Mouse (Mus musculus): ENCODE measurements around the gene Abhd10.

DNA sequence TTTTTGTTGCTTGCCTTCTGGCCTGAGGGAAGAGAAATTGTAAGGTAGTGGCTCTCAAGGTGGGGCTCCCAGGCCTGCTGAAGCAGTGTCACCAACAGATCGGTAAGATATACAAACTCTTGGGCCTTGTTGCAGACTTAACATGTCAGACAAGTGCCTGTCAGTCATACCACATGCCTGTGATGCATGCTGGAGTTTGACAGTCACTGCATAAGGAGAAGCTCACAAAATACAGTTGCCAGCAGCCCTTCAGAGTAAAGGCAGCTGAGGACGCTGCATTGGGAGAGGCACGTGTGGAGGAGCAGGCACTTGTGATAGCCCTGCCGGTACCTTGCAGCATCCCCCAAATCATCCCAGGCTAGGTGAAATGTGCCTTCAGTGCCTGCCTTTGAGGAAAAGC lies 24.5 kb downstream of the Abhd10 start:
- TF ChIP-seq EP300 (IDR thresholded peaks at IDR 0.05; ENCODE audit: low read depth), result no peak
- no peak for TF ChIP-seq CTCF (IDR thresholded peaks at IDR 0.05; ENCODE audit: low read depth)

Measured in liver, embryonic 14.5 days (tissue).